Mouse (Mus musculus) 3T3-L1 (cell line): ENCODE data around the gene Tsc22d2.

Source experiments
- DNase-seq: peaks from one replicate; pipeline ENCODE4 v3.0.0-alpha.2; 2015; ENCODE audit warnings: low read depth, low spot score

Tsc22d2 gene

GRCm38 (mm10) chr3:58513483-58513882 lies 99.0 kb downstream of the Tsc22d2 start:
- DNase-seq, result no peak

GRCm38 (mm10) chr3:58515947-58516601 lies 101.6 kb downstream of the Tsc22d2 start:
- no peak for DNase-seq
